Mouse (Mus musculus): ENCODE measurements around the gene Rpap3.

The Rpap3 gene

GRCm38 (mm10) chr15:97649726-97650125, 55.9 kb downstream of the Rpap3 start:
- no peak for DNase-seq (ENCODE audit: low spot score in 2 of 2)

- no peak for DNase-seq (ENCODE audit: low spot score in 2 of 2)
These were observed 57.4 kb downstream of the Rpap3 start for GRCm38 (mm10) chr15:97648176-97648575.

GRCm38 (mm10) chr15:97646426-97646825, 59.2 kb downstream of the Rpap3 start:
- DNase-seq (ENCODE audit: low spot score in 2 of 2): no peak

- no peak for DNase-seq (ENCODE audit: low spot score in 2 of 2)
These were observed 61.6 kb downstream of the Rpap3 start for GRCm38 (mm10) chr15:97643986-97644385.

Measured in heart, adult 9 months (tissue).